Mouse (Mus musculus): ENCODE measurements at regions not wholly inside any gene's neighbourhood (a gene's known extent, or its start where the extent isn't known, plus 50 kb on each side); places are given as distances from the start of the nearest gene placed in this dataset.

- no peak for ATAC-seq (replicated peaks in 1 of 2; ENCODE audit: insufficient read depth in 1 of 2, low FRiP score in 2 of 2, low TSS enrichment in 1 of 2, low read depth in 1 of 2, poor library complexity in 2 of 2, severe bottlenecking in 2 of 2)
These were observed 177.8 kb upstream of the Mvb12b start for GRCm38 (mm10) chr2:34065592-34065991.

GRCm38 (mm10) chr2:34065090-34065489 is 177.3 kb upstream of the Mvb12b start:
- no peak for ATAC-seq (replicated peaks in 1 of 2; ENCODE audit: insufficient read depth in 1 of 2, low FRiP score in 2 of 2, low TSS enrichment in 1 of 2, low read depth in 1 of 2, poor library complexity in 2 of 2, severe bottlenecking in 2 of 2)

GRCm38 (mm10) chr2:34056552-34056951 is 168.8 kb upstream of the Mvb12b start:
- ATAC-seq (replicated peaks in 1 of 2; ENCODE audit: insufficient read depth in 1 of 2, low FRiP score in 2 of 2, low TSS enrichment in 1 of 2, low read depth in 1 of 2, poor library complexity in 2 of 2, severe bottlenecking in 2 of 2), result no peak

- ATAC-seq (replicated peaks in 1 of 2; ENCODE audit: insufficient read depth in 1 of 2, low FRiP score in 2 of 2, low TSS enrichment in 1 of 2, low read depth in 1 of 2, poor library complexity in 2 of 2, severe bottlenecking in 2 of 2), result no peak
These were observed 155.3 kb upstream of the Mvb12b start for GRCm38 (mm10) chr2:34043064-34043463.

- no peak; a peak in 1 of 4 replicates for ATAC-seq (replicated peaks in 1 of 2; ENCODE audit: insufficient read depth in 1 of 2, low FRiP score in 2 of 2, low TSS enrichment in 1 of 2, low read depth in 1 of 2, poor library complexity in 2 of 2, severe bottlenecking in 2 of 2)
These were observed 154.6 kb upstream of the Mvb12b start for GRCm38 (mm10) chr2:34042336-34042735.

- ATAC-seq (replicated peaks in 1 of 2; ENCODE audit: insufficient read depth in 1 of 2, low FRiP score in 2 of 2, low TSS enrichment in 1 of 2, low read depth in 1 of 2, poor library complexity in 2 of 2, severe bottlenecking in 2 of 2), result no peak
These were observed 151.2 kb upstream of the Mvb12b start for GRCm38 (mm10) chr2:34038982-34039381.

GRCm38 (mm10) chr2:34033212-34033611 is 145.5 kb upstream of the Mvb12b start:
- ATAC-seq (replicated peaks in 1 of 2; ENCODE audit: insufficient read depth in 1 of 2, low FRiP score in 2 of 2, low TSS enrichment in 1 of 2, low read depth in 1 of 2, poor library complexity in 2 of 2, severe bottlenecking in 2 of 2), result no peak

- ATAC-seq (replicated peaks in 1 of 2; ENCODE audit: insufficient read depth in 1 of 2, low FRiP score in 2 of 2, low TSS enrichment in 1 of 2, low read depth in 1 of 2, poor library complexity in 2 of 2, severe bottlenecking in 2 of 2), result no peak
These were observed 143.7 kb upstream of the Mvb12b start for GRCm38 (mm10) chr2:34031421-34031820.

GRCm38 (mm10) chr2:34031001-34031412 is 143.3 kb upstream of the Mvb12b start:
- no peak for ATAC-seq (replicated peaks in 1 of 2; ENCODE audit: insufficient read depth in 1 of 2, low FRiP score in 2 of 2, low TSS enrichment in 1 of 2, low read depth in 1 of 2, poor library complexity in 2 of 2, severe bottlenecking in 2 of 2)

GRCm38 (mm10) chr2:34027445-34027844 is 139.7 kb upstream of the Mvb12b start:
- ATAC-seq (replicated peaks in 1 of 2; ENCODE audit: insufficient read depth in 1 of 2, low FRiP score in 2 of 2, low TSS enrichment in 1 of 2, low read depth in 1 of 2, poor library complexity in 2 of 2, severe bottlenecking in 2 of 2), result no peak

- ATAC-seq (replicated peaks in 1 of 2; ENCODE audit: insufficient read depth in 1 of 2, low FRiP score in 2 of 2, low TSS enrichment in 1 of 2, low read depth in 1 of 2, poor library complexity in 2 of 2, severe bottlenecking in 2 of 2), result no peak
These were observed 139.0 kb upstream of the Mvb12b start for GRCm38 (mm10) chr2:34026566-34027360.

- no peak for ATAC-seq (replicated peaks in 1 of 2; ENCODE audit: insufficient read depth in 1 of 2, low FRiP score in 2 of 2, low TSS enrichment in 1 of 2, low read depth in 1 of 2, poor library complexity in 2 of 2, severe bottlenecking in 2 of 2)
These were observed 138.1 kb upstream of the Mvb12b start for GRCm38 (mm10) chr2:34025715-34026360.

GRCm38 (mm10) chr2:34017142-34017453 is 129.4 kb upstream of the Mvb12b start:
- ATAC-seq (replicated peaks in 1 of 2; ENCODE audit: insufficient read depth in 1 of 2, low FRiP score in 2 of 2, low TSS enrichment in 1 of 2, low read depth in 1 of 2, poor library complexity in 2 of 2, severe bottlenecking in 2 of 2), result no peak

GRCm38 (mm10) chr2:34016350-34017141 is 128.8 kb upstream of the Mvb12b start:
- ATAC-seq (replicated peaks in 1 of 2; ENCODE audit: insufficient read depth in 1 of 2, low FRiP score in 2 of 2, low TSS enrichment in 1 of 2, low read depth in 1 of 2, poor library complexity in 2 of 2, severe bottlenecking in 2 of 2), result no peak

GRCm38 (mm10) chr2:34015640-34015995 is 127.9 kb upstream of the Mvb12b start:
- no peak for ATAC-seq (replicated peaks in 1 of 2; ENCODE audit: insufficient read depth in 1 of 2, low FRiP score in 2 of 2, low TSS enrichment in 1 of 2, low read depth in 1 of 2, poor library complexity in 2 of 2, severe bottlenecking in 2 of 2)

- no peak for ATAC-seq (replicated peaks in 1 of 2; ENCODE audit: insufficient read depth in 1 of 2, low FRiP score in 2 of 2, low TSS enrichment in 1 of 2, low read depth in 1 of 2, poor library complexity in 2 of 2, severe bottlenecking in 2 of 2)
These were observed 127.3 kb upstream of the Mvb12b start for GRCm38 (mm10) chr2:34014868-34015639.

- no peak for ATAC-seq (replicated peaks in 1 of 2; ENCODE audit: insufficient read depth in 1 of 2, low FRiP score in 2 of 2, low TSS enrichment in 1 of 2, low read depth in 1 of 2, poor library complexity in 2 of 2, severe bottlenecking in 2 of 2)
These were observed 122.4 kb upstream of the Mvb12b start for GRCm38 (mm10) chr2:34010166-34010565.

- ATAC-seq (replicated peaks in 1 of 2; ENCODE audit: insufficient read depth in 1 of 2, low FRiP score in 2 of 2, low TSS enrichment in 1 of 2, low read depth in 1 of 2, poor library complexity in 2 of 2, severe bottlenecking in 2 of 2), result no peak
These were observed 120.2 kb upstream of the Mvb12b start for GRCm38 (mm10) chr2:34007916-34008315.
